Mouse (Mus musculus) urinary bladder, postnatal 4 days (tissue): Measurements from ENCODE around the gene 3830403N18Rik.
"Not testable (repeated sequence)": the region's sequence is repeated elsewhere in the genome, so short reads cannot be mapped to it uniquely, and the experiment has no call there.

Experiments used
- DNase-seq, 2 experiments: peaks; one replicate each; pipeline ENCODE4 v3.0.0; 2021 to 2022; ENCODE audit warnings: low spot score in 2 of 2

Gene 3830403N18Rik

GRCm38 (mm10) chrX:56136336-56136909 lies at the start of gene 3830403N18Rik:
Gene 3830403N18Rik, plus strand, starts transcription at chrX:56136572.
- not testable (repeated sequence) for DNase-seq

- DNase-seq = no peak
Measured at GRCm38 (mm10) chrX:56151396-56151795, 15.0 kb downstream of the 3830403N18Rik start.

- not testable (repeated sequence) for DNase-seq
Measured at GRCm38 (mm10) chrX:56186449-56186848, 50.1 kb downstream of the 3830403N18Rik start.
